Mouse (Mus musculus) embryo, embryonic 11.5 days (tissue): Measurements from ENCODE around the gene H2-M10.5.
A peak's percentile ranks its signal among the peaks of the same experiment; 100 is the strongest.
"Not testable (repeated sequence)": the region's sequence is repeated elsewhere in the genome, so short reads cannot be mapped to it uniquely, and the experiment has no call there.

Source experiments
- DNase-seq: peaks from one replicate; pipeline ENCODE4 v3.0.0-alpha.2; 2012; ENCODE audit warnings: low read depth, low spot score

H2-M10.5 gene

DNA sequence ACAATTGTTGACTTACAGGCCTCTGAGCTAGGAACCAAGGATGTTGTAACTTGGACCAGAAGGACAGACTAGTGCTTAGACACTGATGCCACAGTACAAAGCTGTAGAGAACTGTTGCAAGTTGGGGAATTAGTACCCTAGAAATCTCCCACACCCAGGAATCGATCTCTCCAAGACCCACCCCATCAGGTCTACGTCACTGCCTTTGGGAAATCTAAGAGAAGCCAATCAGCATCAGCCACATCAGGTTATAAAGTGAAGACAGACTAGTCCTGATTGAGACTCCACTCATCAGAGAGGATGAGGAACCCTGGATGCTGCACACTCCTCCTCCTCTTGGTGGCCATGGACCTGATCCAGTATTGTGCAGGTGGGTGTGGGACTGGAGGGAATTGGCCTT, at the start of gene H2-M10.5:
Gene H2-M10.5 (plus strand): TSS at position 301 of the 400 bp plus-strand sequence.
- not testable (repeated sequence) for DNase-seq

DNA sequence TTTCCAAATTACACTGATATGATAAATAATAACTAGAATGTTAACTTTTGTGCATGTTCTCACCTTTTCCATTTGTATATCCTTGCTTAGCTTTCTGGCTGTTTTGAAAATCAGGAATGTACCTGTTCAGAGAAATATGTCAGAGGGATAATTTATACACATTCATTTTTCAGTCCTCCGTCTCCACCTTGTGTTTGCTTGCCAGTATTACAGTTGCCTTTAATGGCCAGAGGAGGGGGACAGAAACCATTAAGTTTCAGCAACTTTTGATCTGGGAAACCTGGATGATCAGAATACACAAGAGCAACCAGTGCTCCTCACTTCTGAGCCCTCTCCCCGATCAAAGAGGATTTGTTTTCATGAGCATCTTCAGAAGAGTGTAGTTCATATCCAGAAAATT, 46.7 kb upstream of the H2-M10.5 start:
- peak; percentile 2 for DNase-seq

GRCm38 (mm10) chr17:36763816-36764215, 8.9 kb upstream of the H2-M10.5 start:
- DNase-seq: no peak

DNA sequence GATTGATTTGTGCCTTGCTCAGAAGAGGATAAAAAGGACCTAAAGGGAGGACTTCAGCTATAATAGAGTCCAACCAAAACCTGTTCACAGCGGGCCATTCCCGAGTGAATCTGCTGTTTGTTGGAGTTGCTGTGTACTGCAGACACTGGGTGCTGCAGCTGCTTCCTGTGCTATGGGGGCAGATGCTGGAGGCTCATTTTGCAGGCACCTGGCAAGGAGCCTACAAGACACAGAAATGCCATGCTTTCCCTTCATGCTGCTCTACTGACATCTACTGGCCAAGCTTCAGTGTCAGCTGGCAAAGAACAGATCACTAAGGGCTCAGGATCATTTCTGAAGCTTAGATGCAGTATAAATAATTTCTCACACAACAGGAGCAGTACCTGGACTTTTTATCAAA, 8.5 kb upstream of the H2-M10.5 start:
- DNase-seq: not testable (repeated sequence)

- DNase-seq: not testable (repeated sequence)
Observed at GRCm38 (mm10) chr17:36765403-36765802, 7.3 kb upstream of the H2-M10.5 start.

- no peak for DNase-seq
Observed at GRCm38 (mm10) chr17:36781533-36781932, 8.8 kb downstream of the H2-M10.5 start.

GRCm38 (mm10) chr17:36786483-36786886, 13.8 kb downstream of the H2-M10.5 start:
- peak; percentile 9 for DNase-seq

- DNase-seq: no peak
Observed at GRCm38 (mm10) chr17:36788351-36788750, 15.6 kb downstream of the H2-M10.5 start.

DNA sequence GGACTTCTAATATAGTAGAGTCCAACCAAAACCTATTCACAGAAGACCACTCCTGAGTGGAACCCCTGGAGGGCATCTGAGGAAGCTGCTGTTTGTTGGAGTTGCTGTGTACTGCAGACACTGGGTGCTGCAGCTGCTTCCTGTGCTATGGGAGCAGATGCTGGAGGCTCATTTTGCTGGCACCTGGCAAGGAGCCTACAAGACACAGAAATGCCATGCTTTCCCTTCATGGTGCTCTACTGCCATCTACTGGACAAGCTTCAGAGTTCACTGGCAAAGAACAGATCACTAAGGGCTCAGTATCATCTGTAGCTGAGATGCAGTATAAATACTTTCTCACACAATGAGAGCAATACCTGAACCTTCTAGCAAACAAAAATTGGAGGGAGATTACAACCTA, 16.1 kb downstream of the H2-M10.5 start:
- DNase-seq: peak; percentile 66

- no peak for DNase-seq
Observed at GRCm38 (mm10) chr17:36799493-36799892, 26.8 kb downstream of the H2-M10.5 start.

GRCm38 (mm10) chr17:36799921-36800462, 27.3 kb downstream of the H2-M10.5 start:
- not testable (repeated sequence) for DNase-seq

- no peak for DNase-seq
Observed at GRCm38 (mm10) chr17:36811871-36812270, 39.2 kb downstream of the H2-M10.5 start, which contains the start of gene H2-M10.6. TSS of gene H2-M10.6 (plus strand) at chr17:36812171.

DNA sequence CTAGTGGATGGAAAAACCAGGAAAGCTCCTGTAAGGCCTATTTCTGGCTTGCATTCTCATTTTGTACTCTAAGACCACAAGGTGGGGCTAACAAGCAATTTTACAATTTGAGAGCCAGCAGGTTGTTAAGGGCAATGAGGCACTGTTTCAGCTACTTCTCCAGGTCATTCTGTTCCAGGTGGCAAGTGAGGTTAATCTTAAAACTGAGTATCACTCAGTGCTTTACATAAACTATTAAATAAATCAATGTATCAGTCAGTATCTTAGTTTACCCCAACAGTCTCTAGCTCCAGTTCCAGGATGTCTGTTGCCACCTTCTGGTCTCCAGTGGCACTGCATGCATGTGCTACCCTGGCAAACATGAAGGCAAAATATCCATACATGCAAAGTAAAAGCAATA, 51.3 kb downstream of the H2-M10.5 start:
- no peak for DNase-seq

- DNase-seq: no peak
Observed at GRCm38 (mm10) chr17:36825525-36825924, 52.8 kb downstream of the H2-M10.5 start.
